Mouse (Mus musculus): Measurements from ENCODE around the gene Dip2b. TPM values are rescaled to one million over a fixed set of nuclear protein-coding genes. Genes with fewer than 3 reads are reported as not detected.

The Dip2b gene
- total RNA-seq, 2 experiments from 2014 or later: 6.1 to 10.6 TPM

DNA sequence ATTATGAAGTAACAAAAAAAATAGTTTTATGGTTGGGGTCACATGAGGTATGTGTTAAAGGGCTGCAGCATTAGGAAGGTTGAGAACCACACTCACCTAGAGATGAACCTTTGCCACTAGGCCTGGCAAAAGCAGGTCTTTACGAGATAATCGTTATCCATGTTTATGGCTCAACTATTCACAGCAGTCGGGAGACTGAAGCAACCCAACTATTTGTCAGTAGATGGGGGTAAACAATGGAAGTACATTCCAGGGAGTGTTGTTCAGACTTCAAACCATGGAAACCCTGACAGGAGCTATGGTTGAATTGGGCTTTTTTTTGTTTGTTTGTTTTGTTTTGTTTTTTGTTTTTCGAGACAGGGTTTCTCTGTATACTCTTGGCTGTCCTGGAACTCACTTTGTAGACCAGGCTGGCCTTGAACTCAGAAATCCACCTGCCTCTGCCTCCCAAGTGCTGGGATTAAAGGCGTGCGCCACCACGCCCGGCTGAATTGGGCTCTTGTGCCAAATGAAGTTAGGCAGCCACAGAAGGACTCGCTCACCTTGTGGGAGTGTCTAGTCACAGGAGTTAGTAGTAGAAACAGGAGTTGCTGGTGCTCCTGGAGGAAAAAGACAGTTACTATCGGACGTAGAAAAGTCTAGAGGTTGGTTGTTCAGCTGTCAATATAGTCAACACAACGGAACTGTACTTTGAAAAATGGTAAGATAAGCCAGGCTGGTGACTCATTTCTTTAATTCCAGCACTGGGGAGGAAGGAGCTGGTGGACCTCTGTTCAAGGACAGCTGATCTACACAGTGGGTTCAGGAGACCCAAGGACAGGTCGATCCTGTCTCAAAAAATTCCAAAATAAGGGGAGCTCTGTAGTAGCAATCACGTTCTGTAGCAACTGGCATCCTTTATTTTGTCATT lies 193.4 kb downstream of the Dip2b start:
- no peak for ATAC-seq (replicated peaks; ENCODE audit: low FRiP score, low TSS enrichment, poor library complexity, severe bottlenecking)

DNA sequence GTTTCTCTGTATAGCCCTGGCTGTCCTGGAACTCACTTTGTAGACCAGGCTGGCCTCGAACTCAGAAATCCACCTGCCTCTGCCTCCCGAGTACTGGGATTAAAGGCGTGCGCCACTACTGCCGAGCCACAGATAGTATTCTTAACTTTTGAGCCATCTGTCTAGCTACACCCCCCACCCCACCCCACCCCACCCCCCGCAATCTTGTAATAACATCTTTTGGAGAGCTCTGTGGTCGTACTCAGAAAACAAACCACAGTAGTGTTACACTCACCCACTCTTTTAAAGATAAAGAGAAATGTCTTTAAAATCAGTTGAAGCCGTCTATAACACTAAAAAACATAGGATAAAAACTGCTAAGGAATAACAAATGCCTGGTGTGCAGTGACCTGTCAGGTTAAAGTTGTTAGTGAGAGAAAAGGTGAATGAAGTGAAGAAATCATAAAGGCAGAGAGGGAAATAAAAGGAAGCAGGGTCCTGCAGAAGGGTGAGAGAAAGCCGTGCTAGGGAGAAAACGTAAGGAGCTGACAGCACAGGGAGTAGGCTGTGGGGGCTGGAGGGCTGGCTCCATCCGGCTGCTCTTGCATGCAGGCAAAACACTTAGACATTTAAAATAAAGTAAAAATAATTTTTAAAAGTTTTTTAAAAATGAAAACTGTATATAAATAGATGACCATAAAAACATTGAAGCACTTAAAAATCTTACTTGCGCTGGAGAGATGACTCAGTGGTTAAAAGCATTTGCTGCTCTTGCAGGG lies 196.9 kb downstream of the Dip2b start:
- no peak for ATAC-seq (replicated peaks; ENCODE audit: low FRiP score, low TSS enrichment, poor library complexity, severe bottlenecking)

DNA sequence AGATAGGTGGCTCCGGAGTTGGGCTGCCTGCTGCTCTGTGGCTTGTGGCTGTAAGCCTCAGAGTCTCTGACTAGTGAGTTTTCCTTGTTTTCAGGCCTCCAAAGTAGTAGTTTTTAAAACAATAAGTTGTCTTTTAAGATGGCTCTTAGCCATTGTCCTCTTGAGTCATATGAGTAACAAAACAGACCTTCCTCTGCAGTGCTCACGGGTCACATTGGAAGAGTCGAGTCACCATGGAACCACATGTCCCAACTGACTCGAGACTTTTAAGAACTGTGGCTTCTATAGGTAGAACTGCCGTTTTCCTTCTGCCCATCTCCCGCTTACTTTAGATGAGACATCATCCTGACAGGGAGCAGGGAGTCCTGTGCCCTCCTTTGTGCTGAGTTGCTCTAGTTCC lies 198.5 kb downstream of the Dip2b start:
- ATAC-seq (replicated peaks; ENCODE audit: low FRiP score, low TSS enrichment, poor library complexity, severe bottlenecking): no peak

DNA sequence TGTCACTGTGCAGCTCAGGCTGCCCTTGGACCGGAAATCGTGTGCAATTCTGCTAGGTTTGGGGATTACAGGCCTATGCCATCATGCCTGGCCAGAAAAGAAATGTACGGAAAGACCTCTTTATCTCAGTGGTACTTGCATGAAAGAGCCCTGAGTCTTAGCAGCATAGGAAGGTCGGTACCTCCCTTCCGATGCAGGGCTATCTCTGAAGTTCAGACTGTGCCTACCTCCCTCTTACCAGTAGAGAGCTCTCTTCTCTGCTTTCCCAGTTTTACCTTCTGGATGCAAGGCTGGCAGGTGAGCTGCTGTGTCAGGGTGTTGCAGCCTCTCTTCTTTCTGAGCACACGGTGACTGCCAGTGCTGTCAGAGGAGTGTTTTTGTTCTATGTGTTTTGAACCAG lies 203.3 kb downstream of the Dip2b start:
- peak; percentile 65 for ATAC-seq (replicated peaks; ENCODE audit: low FRiP score, low TSS enrichment, poor library complexity, severe bottlenecking)

DNA sequence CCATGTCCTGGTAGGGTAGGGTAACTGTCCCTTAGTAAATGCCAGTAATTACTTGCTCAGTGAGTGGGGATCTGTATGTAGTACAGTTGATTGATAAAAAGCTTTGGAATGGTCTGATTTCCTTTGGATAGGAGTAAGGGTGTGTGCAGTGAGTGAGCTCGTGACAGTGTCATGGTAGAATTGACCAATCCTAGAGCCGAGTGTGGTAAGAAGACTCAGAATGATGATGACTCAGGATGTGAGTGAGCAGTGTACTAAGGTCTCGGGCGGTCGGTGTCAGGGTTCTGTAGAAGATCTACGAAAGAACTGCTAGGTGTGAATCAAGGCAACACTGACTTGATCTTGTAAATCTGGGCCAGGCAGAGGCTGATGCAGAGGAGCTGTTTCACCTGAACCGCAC lies 207.5 kb downstream of the Dip2b start:
- ATAC-seq (replicated peaks; ENCODE audit: low FRiP score, low TSS enrichment, poor library complexity, severe bottlenecking): no peak

DNA sequence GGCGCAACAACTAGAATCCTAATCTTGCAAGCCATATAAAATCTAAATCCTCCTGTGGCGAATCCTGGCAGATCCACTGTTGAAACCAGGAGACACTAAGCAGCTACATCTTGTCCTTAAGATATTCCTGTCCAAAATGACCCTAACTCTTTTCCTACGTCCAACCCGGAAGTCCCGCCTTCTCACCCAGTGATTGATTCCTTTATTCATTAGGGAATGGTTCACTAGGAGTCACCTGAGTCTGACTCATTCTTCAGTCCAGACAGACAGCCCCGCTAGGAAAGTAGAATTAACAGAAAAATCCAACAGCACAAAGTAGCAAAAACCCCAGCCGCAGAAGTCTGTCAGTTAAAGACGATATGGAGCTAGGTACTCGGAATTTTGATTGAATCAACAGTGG lies 208.8 kb downstream of the Dip2b start:
- no peak for ATAC-seq (replicated peaks; ENCODE audit: low FRiP score, low TSS enrichment, poor library complexity, severe bottlenecking)

DNA sequence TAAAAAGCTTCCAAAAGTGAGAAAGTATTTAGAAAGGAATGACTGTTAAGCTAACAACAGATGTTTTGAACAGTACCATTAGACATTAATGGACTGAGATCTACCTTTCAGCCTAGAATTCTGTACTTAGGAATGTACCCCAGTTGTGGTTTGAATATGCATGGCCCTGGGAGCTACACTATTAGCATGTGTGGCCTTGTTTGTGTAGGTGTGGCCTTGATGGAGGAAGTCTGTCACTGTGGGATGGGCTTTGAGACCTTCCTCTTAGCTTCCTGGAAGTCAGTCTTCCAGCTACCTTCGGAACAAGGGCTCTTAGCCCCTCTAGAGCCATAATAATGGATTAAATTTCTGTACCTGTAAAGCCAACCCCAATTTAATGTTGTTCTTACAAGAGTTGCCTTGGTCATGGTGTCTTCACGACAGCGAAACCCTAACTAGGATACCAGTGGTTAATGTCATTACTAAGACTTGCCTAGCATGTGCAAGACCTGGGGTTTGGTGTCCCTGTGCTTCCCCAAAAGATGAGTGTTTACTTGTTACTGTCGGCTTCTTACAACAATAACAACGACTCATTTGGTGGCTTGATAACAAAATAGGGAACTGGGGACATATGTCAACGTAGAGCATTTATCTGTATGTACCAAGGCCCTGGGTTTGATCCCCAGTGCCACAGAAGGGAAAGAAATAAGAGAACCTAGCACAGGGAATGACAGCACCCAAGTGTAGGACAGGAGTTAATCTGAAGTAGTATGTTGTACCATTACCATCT lies 210.4 kb downstream of the Dip2b start:
- ATAC-seq (replicated peaks; ENCODE audit: low FRiP score, low TSS enrichment, poor library complexity, severe bottlenecking): no peak

DNA sequence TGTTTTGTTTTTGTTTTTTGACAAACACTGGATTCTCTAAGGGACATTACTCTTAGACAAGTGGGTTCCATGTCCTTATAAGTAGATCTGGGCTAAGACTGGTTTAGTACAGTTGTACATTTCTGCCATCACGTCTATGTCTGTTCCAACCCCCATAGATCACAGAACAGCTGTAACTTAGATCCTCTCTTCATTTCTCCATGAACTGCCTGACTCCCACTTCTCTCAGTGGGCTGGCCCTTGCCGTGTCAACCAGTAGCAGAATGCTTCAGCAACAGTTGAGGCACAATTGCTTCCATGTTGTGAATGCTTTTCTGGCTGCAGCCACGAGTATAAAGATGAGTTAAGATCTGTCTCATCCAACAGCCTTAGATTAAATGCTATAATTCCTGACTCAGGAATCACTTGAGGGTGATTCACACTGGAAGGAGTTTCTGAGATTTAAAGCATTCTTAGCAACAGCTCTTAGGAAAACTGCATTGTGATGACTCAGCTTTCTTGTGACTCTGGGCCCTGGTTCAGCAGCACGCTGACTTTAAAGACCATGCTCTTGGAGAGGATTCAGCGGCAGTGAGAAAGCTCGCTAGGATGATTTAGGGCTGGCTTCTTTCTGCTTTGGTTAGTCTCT lies 212.8 kb downstream of the Dip2b start:
- ATAC-seq (replicated peaks; ENCODE audit: low FRiP score, low TSS enrichment, poor library complexity, severe bottlenecking): no peak

DNA sequence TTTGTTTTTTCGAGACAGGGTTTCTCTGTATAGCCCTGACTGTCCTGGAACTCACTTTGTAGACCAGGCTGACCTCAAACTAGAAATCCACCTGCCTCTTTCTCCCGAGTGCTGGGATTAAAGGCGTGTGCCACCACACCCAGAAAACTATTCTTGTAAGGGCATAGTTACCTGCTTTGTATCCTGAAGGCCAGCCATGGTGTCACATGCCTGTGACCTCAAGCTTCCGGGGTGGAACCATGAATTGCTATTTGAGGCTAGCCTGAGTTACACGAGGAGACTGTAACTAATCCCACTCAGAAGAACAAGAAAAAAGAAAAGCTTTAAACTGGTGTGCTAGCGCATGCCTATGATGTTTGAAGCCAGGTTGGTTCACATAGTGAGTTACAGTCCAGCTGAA lies 217.9 kb downstream of the Dip2b start:
- ATAC-seq (replicated peaks; ENCODE audit: low FRiP score, low TSS enrichment, poor library complexity, severe bottlenecking): no peak

DNA sequence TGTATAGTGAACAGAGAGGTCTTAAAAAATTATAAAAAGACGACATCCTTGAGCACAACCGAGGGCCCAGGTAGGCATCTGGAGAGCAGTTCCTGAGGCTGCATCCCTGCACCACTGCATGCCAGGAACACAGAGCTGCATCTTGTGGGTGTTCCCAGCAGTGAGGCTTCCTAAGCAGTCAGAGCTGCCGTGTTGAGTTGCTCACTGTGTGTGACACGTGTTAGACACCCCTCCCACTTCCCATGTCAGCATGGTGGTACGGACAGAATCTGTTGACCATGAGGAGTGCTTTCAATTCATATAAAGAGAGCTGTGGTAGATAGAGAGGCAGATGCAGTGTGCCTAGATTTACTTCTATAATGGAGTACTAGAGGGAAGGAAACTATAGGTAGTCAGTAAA lies 218.8 kb downstream of the Dip2b start:
- no peak for ATAC-seq (replicated peaks; ENCODE audit: low FRiP score, low TSS enrichment, poor library complexity, severe bottlenecking)

DNA sequence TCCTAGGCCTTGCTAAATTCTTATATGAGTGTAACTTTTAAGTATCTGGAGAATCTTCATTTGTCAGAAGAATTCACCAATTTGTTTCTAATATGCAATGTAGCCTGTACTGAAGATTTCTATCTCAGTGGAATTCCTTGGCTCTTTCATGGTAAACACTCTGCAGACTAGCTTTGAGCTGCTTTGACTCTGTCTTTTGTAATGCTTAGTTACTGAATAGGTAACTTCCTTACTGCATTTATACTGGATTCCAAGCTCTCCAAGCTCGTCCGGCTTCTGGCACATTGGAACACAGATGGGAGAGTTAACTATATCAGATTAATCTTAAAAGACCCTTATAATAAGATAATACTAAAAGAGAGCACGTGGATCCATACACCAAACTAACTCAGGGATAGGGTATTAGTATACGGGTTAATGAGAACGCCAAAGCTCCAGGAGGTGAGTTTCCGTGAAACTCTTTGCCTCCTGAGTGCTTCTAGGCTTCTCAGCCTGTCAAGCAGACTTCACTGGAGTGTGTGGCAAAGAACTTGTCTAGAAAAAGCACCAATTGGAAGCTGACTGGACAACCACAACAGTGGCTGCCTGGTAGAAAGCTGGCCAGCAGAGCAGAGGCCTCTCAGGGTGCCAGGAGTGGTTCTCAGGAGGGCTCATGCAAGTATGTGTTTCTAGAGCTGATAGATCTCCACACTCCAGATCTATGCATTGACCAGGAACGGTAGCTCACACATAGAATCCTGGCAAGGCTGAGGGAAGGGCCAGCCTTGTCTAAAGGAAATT lies 220.4 kb downstream of the Dip2b start:
- ATAC-seq (replicated peaks; ENCODE audit: low FRiP score, low TSS enrichment, poor library complexity, severe bottlenecking): no peak

DNA sequence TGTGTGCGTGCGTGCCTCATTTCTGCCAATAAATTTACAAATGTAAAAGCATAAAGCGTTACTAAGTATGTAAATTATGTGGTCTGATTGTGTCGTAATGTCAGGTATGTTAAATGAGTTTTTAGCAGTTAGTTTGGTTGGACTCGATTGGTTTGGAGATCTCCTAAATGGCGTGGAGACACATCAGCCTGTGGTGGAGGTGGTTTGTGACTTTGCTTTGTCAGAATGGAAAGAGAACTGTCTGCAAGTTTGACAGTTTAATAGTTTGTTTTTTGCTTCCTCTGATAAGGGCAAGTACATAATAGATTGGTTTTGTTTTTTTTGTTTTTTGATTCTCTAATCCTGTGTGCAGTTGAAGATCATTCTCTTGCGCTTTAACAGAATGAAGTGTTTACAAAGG lies 221.9 kb downstream of the Dip2b start:
- peak; percentile 56 for ATAC-seq (replicated peaks; ENCODE audit: low FRiP score, low TSS enrichment, poor library complexity, severe bottlenecking)

DNA sequence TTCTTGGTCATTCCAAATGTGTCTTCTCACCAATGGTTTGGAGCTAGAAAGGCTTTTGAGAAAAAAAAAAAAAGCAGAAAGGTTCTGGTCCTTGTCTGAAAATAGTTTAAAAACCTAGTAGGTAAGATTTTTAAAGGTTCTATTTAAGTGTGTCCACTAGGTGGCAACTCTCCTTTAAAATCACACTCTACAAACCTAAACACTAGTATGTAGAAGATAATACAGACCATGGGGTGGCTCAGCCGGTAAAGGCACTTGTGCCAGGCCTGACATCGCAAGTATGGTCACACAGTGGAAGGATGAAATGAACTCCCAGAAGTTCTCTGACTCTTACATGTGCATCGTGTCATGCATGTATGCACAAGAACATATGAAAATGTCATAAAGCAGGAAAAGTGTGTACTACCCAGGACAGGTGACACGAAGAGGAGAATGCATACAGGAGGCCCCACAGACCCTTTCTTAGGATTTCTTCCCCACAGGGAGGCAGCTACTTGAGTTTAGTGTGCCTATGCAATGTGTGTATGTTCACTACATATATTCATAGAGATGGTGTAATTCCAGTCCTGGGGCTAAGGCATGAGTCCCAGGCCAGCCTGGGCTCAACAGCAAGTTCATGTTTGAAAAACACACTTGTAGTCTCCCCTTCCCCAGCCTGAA lies 224.9 kb downstream of the Dip2b start:
- ATAC-seq (replicated peaks; ENCODE audit: low FRiP score, low TSS enrichment, poor library complexity, severe bottlenecking): peak; percentile 78

DNA sequence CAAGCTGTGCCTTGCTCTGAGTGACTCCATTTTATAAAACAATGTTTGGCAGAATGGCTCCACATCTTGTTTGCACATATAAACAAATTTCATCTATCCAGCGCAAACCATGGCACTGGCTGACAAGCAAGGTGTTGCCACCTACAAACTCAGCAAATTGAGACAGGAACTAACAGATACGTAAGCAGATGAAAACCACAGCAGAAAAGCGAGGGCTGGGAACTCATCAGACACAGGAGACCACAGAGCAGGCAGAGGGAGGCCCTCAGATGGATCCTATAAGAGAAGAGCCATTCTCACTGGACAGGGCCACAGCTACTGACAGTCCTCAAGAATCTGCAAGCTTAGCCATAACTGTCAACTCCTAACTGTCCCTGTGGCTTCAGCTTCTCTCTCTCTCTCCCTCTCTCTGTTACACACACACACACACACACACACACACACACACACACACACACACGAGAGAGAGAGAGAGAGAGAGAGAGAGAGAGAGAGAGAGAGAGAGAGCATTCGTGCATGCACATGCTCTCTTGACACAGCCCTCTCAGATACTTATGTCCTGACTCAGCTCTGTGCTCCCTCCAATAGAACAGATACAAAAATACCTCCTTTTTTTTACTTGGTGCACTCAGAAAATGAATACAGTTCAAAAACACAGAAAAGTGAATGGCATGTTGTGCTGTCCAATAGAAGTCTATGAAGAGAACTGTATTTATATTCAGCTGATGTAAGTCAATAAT lies 227.3 kb downstream of the Dip2b start:
- no peak for ATAC-seq (replicated peaks; ENCODE audit: low FRiP score, low TSS enrichment, poor library complexity, severe bottlenecking)

DNA sequence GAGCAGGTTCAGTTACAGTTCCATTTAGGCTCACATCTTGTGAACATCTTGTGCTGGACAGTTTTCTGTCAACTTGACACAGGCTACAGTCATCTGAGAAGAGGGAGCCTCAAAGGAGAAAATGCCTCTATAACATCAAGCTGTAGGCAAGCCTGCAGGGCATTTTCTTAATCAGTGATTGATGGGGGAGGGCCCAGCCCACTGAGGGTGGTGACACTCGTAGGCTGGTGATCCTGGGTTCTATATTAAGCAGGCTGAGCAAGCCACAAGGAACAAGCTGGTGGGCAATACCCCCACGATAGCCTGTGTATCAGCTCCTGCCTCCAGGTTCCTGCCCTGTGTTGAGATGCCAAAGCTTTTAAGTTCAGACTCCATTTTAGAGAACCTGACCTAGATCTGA lies 230.5 kb downstream of the Dip2b start:
- ATAC-seq (replicated peaks; ENCODE audit: low FRiP score, low TSS enrichment, poor library complexity, severe bottlenecking): no peak
